8 mouse cellular contexts compared by ENCODE assay signal in the genomic region with DNA sequence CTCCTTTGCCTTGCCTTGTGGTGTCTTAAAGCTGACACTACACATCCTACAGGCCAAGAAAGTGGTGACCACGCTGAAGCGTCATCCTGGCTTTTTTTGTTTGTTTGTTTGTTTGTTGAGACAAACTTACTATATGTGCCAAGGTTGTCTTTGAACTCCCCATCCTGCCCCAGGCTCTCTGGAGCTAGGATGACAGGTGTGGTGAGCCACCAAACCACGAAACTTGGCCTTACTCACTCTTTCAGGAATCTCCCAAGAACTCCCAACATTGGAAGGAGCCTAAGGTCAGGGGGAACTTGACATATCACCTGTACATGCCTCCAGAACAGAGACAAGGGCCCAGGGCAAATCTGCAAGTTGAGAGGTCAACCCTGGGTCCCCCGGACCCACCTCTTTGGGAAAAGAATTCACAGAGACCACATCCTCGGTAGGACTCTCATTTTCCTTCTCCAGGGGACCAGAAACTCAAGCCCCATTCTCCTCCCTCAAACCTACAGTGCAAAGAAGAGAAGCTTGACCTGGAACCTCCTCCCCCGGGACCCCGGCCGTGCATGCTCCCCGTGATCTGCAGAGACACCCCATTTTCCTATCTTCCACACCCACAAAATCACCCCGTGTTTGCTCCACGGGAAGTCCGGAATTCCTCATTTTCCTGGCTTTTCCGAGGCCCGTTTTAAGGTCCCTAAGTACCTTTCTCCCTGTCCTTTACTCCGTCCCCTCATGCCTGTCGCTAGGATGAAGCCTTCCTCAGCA. TPM values are rescaled to one million over a fixed set of nuclear protein-coding genes. Genes with fewer than 3 reads are reported as not detected.
DNase-seq lines count a peak whose midpoint lies in the region; ATAC-seq and TF ChIP-seq lines count a peak whose summit lies in the region.

No protein-coding gene starts in this region.

- no peaks in the 10 kb centered on the region for H3K9me3 ChIP-seq in kidney, embryonic 15.5 days (replicated peaks)
- no peaks in the 10 kb centered on the region for H3K9me3 ChIP-seq in embryonic facial prominence, embryonic 11.5 days (replicated peaks; ENCODE audit: control insufficient read depth, low read length)
- no peaks in the 10 kb centered on the region for H3K9me3 ChIP-seq in hindbrain, postnatal 0 days (ENCODE audit: low read length)
- no peaks in the 10 kb centered on the region for H3K9me3 ChIP-seq in midbrain, embryonic 16.5 days (replicated peaks; ENCODE audit: control insufficient read depth, low read length, poor library complexity, severe bottlenecking)

- H3K4me3 ChIP-seq in kidney, embryonic 15.5 days (replicated peaks), result peak overlapping the region; percentile 47
- peak overlapping the region; percentile 42 for H3K4me3 ChIP-seq in embryonic facial prominence, embryonic 11.5 days (ENCODE audit: low read depth, low read length)
- peak overlapping the region; percentile 36 for H3K4me3 ChIP-seq in hindbrain, postnatal 0 days (ENCODE audit: low read length)
- H3K4me3 ChIP-seq in midbrain, embryonic 16.5 days (ENCODE audit: low read depth, low read length), result peak overlapping the region; percentile 48

- H3K4me2 ChIP-seq in kidney, embryonic 15.5 days, result peak overlapping the region; percentile 76
- H3K4me2 ChIP-seq in embryonic facial prominence, embryonic 11.5 days (ENCODE audit: low read depth, low read length), result peak overlapping the region; percentile 78
- peak overlapping the region; percentile 78 for H3K4me2 ChIP-seq in hindbrain, postnatal 0 days (ENCODE audit: low read depth, low read length)
- H3K4me2 ChIP-seq in midbrain, embryonic 16.5 days (ENCODE audit: low read length), result peak overlapping the region; percentile 77

- WGBS in kidney, embryonic 15.5 days, result 31% methylated on average over 16 of the region's 16 CpGs
- WGBS in embryonic facial prominence, embryonic 11.5 days, result 35% methylated on average over 16 of the region's 16 CpGs
- 35% methylated on average over 16 of the region's 16 CpGs for WGBS in hindbrain, postnatal 0 days
- WGBS in midbrain, embryonic 16.5 days, result 35% methylated on average over 16 of the region's 16 CpGs

- peak overlapping the region; percentile 95 for H3K27ac ChIP-seq in kidney, embryonic 15.5 days
- H3K27ac ChIP-seq in embryonic facial prominence, embryonic 11.5 days (replicated peaks; ENCODE audit: low read depth, low read length), result peak overlapping the region; percentile 76
- peak overlapping the region; percentile 87 for H3K27ac ChIP-seq in hindbrain, postnatal 0 days
- H3K27ac ChIP-seq in midbrain, embryonic 16.5 days (ENCODE audit: low read length), result peak overlapping the region; percentile 89

- DNase-seq in kidney, postnatal 10 days, result no peak
- no peak for DNase-seq in embryonic facial prominence, embryonic 11.5 days (ENCODE audit: low spot score)
- DNase-seq in hindbrain, postnatal 0 days (ENCODE audit: low spot score), result no peak
- DNase-seq in layer of hippocampus, adult 18-20 months (ENCODE audit: low spot score in 2 of 2), result no peak
- DNase-seq in B cell, adult 2 months, result no peak

- no peaks in the 10 kb centered on the region for H3K27me3 ChIP-seq in kidney, embryonic 15.5 days
- no peaks in the 10 kb centered on the region for H3K27me3 ChIP-seq in embryonic facial prominence, embryonic 11.5 days (ENCODE audit: control insufficient read depth, insufficient read depth, low read length)
- H3K27me3 ChIP-seq in hindbrain, postnatal 0 days (ENCODE audit: insufficient read depth, low read length), result no peaks in the 10 kb centered on the region
- no peaks in the 10 kb centered on the region for H3K27me3 ChIP-seq in midbrain, embryonic 16.5 days (ENCODE audit: control insufficient read depth, insufficient read depth, low read depth, low read length)

- H3K36me3 ChIP-seq in kidney, embryonic 15.5 days, result no peaks in the 10 kb centered on the region
- no peaks in the 10 kb centered on the region for H3K36me3 ChIP-seq in embryonic facial prominence, embryonic 11.5 days (replicated peaks; ENCODE audit: control insufficient read depth, insufficient read depth, low read depth, low read length)
- H3K36me3 ChIP-seq in hindbrain, postnatal 0 days (ENCODE audit: insufficient read depth, low read length), result no peaks in the 10 kb centered on the region
- no peaks in the 10 kb centered on the region for H3K36me3 ChIP-seq in midbrain, embryonic 16.5 days (ENCODE audit: control insufficient read depth, insufficient read depth, low read length)

- H3K4me1 ChIP-seq in kidney, embryonic 15.5 days, result peaks cover 68% of the 10 kb centered on the region
- H3K4me1 ChIP-seq in embryonic facial prominence, embryonic 11.5 days (ENCODE audit: control insufficient read depth, insufficient read depth, low read length), result no peaks in the 10 kb centered on the region; the same call in 1 of the 2 replicates
- H3K4me1 ChIP-seq in hindbrain, postnatal 0 days (ENCODE audit: insufficient read depth, low read length), result peaks cover 22% of the 10 kb centered on the region; the same call in 1 of the 2 replicates
- peaks cover 22% of the 10 kb centered on the region for H3K4me1 ChIP-seq in midbrain, embryonic 16.5 days (ENCODE audit: control insufficient read depth, insufficient read depth, low read length)

- no peak for TF ChIP-seq CTCF in hindbrain, postnatal 0 days (IDR thresholded peaks at IDR 0.05; ENCODE audit: low read depth)

- ATAC-seq in kidney, embryonic 15.5 days (replicated peaks; ENCODE audit: low FRiP score), result no peak
- no peak for ATAC-seq in embryonic facial prominence, embryonic 11.5 days (replicated peaks; ENCODE audit: insufficient number of reproducible peaks, low FRiP score, low TSS enrichment, low read depth)
- ATAC-seq in hindbrain, postnatal 0 days, result no peak
- no peak for ATAC-seq in midbrain, embryonic 16.5 days
- ATAC-seq in megakaryocyte-erythroid progenitor cell, adult 5-6 weeks (replicated peaks; ENCODE audit: low FRiP score, low TSS enrichment, poor library complexity, severe bottlenecking), result no peak

- H3K9ac ChIP-seq in kidney, embryonic 15.5 days, result peak overlapping the region; percentile 61
- H3K9ac ChIP-seq in embryonic facial prominence, embryonic 11.5 days (replicated peaks; ENCODE audit: low read length), result peak overlapping the region; percentile 85
- H3K9ac ChIP-seq in hindbrain, postnatal 0 days (replicated peaks; ENCODE audit: low read length), result peak overlapping the region; percentile 67
- peak overlapping the region; percentile 77 for H3K9ac ChIP-seq in midbrain, embryonic 16.5 days (ENCODE audit: low read depth, low read length)

RNA-seq across cellular contexts. Expression of gene Mamstr, which starts 2.9 kb away (rescaled TPM):
- 7.5 and 9.0 TPM in 2 replicates for polyA plus RNA-seq in kidney, embryonic 15.5 days (2015; fragmentation: Nextera tagmentation; extraction: Ambion mirVana)
- polyA plus RNA-seq in embryonic facial prominence, embryonic 11.5 days (2014; fragmentation: Nextera tagmentation; extraction: Ambion mirVana), result 1.4 and 1.8 TPM in 2 replicates
- total RNA-seq in hindbrain, postnatal 0 days (2014; rRNA removed), result 3.3 and 3.6 TPM in 2 replicates
- 2.9 and 3.9 TPM in 2 replicates for polyA plus RNA-seq in hindbrain, postnatal 0 days (2015; fragmentation: Nextera tagmentation; extraction: Ambion mirVana)
- 3.4 and 4.6 TPM in 2 replicates for polyA plus RNA-seq in midbrain, embryonic 16.5 days (2015; fragmentation: Nextera tagmentation; extraction: Ambion mirVana)
- total RNA-seq in layer of hippocampus, adult 18-20 months (2021), result 1 to 10 TPM; 1.1 to 2.3 TPM
- not detected in 2 replicates for total RNA-seq in megakaryocyte-erythroid progenitor cell, adult 5-6 weeks (2014; fragmentation: Nextera tagmentation)
- total RNA-seq in megakaryocyte-erythroid progenitor cell, adult 5-6 weeks (2017), result not detected in 2 replicates

RNA-seq across cellular contexts. Expression of gene Rasip1, which starts 15.4 kb away (rescaled TPM):
- 16.1 and 18.0 TPM in 2 replicates for polyA plus RNA-seq in kidney, embryonic 15.5 days (2015; fragmentation: Nextera tagmentation; extraction: Ambion mirVana)
- polyA plus RNA-seq in embryonic facial prominence, embryonic 11.5 days (2014; fragmentation: Nextera tagmentation; extraction: Ambion mirVana), result 5.4 and 5.7 TPM in 2 replicates
- 36.4 and 39.8 TPM in 2 replicates for total RNA-seq in hindbrain, postnatal 0 days (2014; rRNA removed)
- 18.7 TPM in 2 replicates for polyA plus RNA-seq in hindbrain, postnatal 0 days (2015; fragmentation: Nextera tagmentation; extraction: Ambion mirVana)
- 17.2 and 18.5 TPM in 2 replicates for polyA plus RNA-seq in midbrain, embryonic 16.5 days (2015; fragmentation: Nextera tagmentation; extraction: Ambion mirVana)
- total RNA-seq in layer of hippocampus, adult 18-20 months (2021), result 1 to 10 TPM; 6.0 to 6.3 TPM
- total RNA-seq in megakaryocyte-erythroid progenitor cell, adult 5-6 weeks (2014; fragmentation: Nextera tagmentation), result not detected in 2 replicates
- total RNA-seq in megakaryocyte-erythroid progenitor cell, adult 5-6 weeks (2017), result not detected in 2 replicates

RNA-seq across cellular contexts. Expression of gene Izumo1, which starts 21.1 kb away (rescaled TPM):
- polyA plus RNA-seq in kidney, embryonic 15.5 days (2015; fragmentation: Nextera tagmentation; extraction: Ambion mirVana), result 0.14 and 0.17 TPM in 2 replicates
- polyA plus RNA-seq in embryonic facial prominence, embryonic 11.5 days (2014; fragmentation: Nextera tagmentation; extraction: Ambion mirVana), result 0.08 and 0.11 TPM in 2 replicates
- total RNA-seq in hindbrain, postnatal 0 days (2014; rRNA removed), result 0.10 and 0.54 TPM in 2 replicates
- 0.10 TPM in 1 of 2 replicates, not detected in the other for polyA plus RNA-seq in hindbrain, postnatal 0 days (2015; fragmentation: Nextera tagmentation; extraction: Ambion mirVana)
- polyA plus RNA-seq in midbrain, embryonic 16.5 days (2015; fragmentation: Nextera tagmentation; extraction: Ambion mirVana), result not detected in 2 replicates
- not detected for total RNA-seq in layer of hippocampus, adult 18-20 months (2021)
- not detected in 2 replicates for total RNA-seq in megakaryocyte-erythroid progenitor cell, adult 5-6 weeks (2014; fragmentation: Nextera tagmentation)
- not detected in 2 replicates for total RNA-seq in megakaryocyte-erythroid progenitor cell, adult 5-6 weeks (2017)

RNA-seq across cellular contexts. Expression of gene Fut2, which starts 23.5 kb away (rescaled TPM):
- 0.42 and 3.7 TPM in 2 replicates for polyA plus RNA-seq in kidney, embryonic 15.5 days (2015; fragmentation: Nextera tagmentation; extraction: Ambion mirVana)
- polyA plus RNA-seq in embryonic facial prominence, embryonic 11.5 days (2014; fragmentation: Nextera tagmentation; extraction: Ambion mirVana), result 0.17 TPM in 1 of 2 replicates, not detected in the other
- total RNA-seq in hindbrain, postnatal 0 days (2014; rRNA removed), result 0.32 TPM in 1 of 2 replicates, not detected in the other
- polyA plus RNA-seq in hindbrain, postnatal 0 days (2015; fragmentation: Nextera tagmentation; extraction: Ambion mirVana), result 0.15 and 0.67 TPM in 2 replicates
- 0.16 TPM in 2 replicates for polyA plus RNA-seq in midbrain, embryonic 16.5 days (2015; fragmentation: Nextera tagmentation; extraction: Ambion mirVana)
- total RNA-seq in layer of hippocampus, adult 18-20 months (2021), result under 1 TPM in 1 of 2 experiments, not detected in 1; 0.12 TPM
- total RNA-seq in megakaryocyte-erythroid progenitor cell, adult 5-6 weeks (2014; fragmentation: Nextera tagmentation), result not detected in 2 replicates
- not detected in 2 replicates for total RNA-seq in megakaryocyte-erythroid progenitor cell, adult 5-6 weeks (2017)

RNA-seq across cellular contexts. Expression of gene Fut1, which starts 25.6 kb away (rescaled TPM):
- 0.06 and 0.21 TPM in 2 replicates for polyA plus RNA-seq in kidney, embryonic 15.5 days (2015; fragmentation: Nextera tagmentation; extraction: Ambion mirVana)
- polyA plus RNA-seq in embryonic facial prominence, embryonic 11.5 days (2014; fragmentation: Nextera tagmentation; extraction: Ambion mirVana), result 0.38 TPM in 1 of 2 replicates, not detected in the other
- 0.18 TPM in 1 of 2 replicates, not detected in the other for total RNA-seq in hindbrain, postnatal 0 days (2014; rRNA removed)
- polyA plus RNA-seq in hindbrain, postnatal 0 days (2015; fragmentation: Nextera tagmentation; extraction: Ambion mirVana), result not detected in 2 replicates
- not detected in 2 replicates for polyA plus RNA-seq in midbrain, embryonic 16.5 days (2015; fragmentation: Nextera tagmentation; extraction: Ambion mirVana)
- total RNA-seq in layer of hippocampus, adult 18-20 months (2021), result under 1 TPM in 1 of 2 experiments, not detected in 1; 0.18 TPM
- total RNA-seq in megakaryocyte-erythroid progenitor cell, adult 5-6 weeks (2014; fragmentation: Nextera tagmentation), result not detected in 2 replicates
- total RNA-seq in megakaryocyte-erythroid progenitor cell, adult 5-6 weeks (2017), result not detected in 2 replicates
